Mouse (Mus musculus) ES-Bruce4 (cell line): ENCODE results near the gene Prame. TPM values are rescaled to one million over a fixed set of nuclear protein-coding genes. Genes with fewer than 3 reads are reported as not detected.
"Not testable (repeated sequence)": the region's sequence is repeated elsewhere in the genome, so short reads cannot be mapped to it uniquely, and the experiment has no call there.

Experiments used
- H3K27ac ChIP-seq: 2 replicates; pipeline ENCODE4 v1.5.1; 2012; ENCODE audit warnings: low read length, inconsistent platforms; ENCODE audit not compliant: insufficient read depth
- H3K27me3 ChIP-seq: 2 replicates; pipeline ENCODE4 v1.6.1; 2012; ENCODE audit warnings: mild to moderate bottlenecking, low read length, inconsistent platforms; ENCODE audit not compliant: control insufficient read depth, poor library complexity, insufficient read depth, severe bottlenecking
- H3K36me3 ChIP-seq: 2 replicates; pipeline ENCODE4 v1.6.1; 2012; ENCODE audit warnings: inconsistent platforms, mild to moderate bottlenecking, low read length, moderate library complexity; ENCODE audit not compliant: control insufficient read depth, poor library complexity, insufficient read depth, severe bottlenecking
- H3K4me1 ChIP-seq: one replicate; pipeline ENCODE4 v1.8.1; 2011; ENCODE audit warnings: low read length; ENCODE audit not compliant: control insufficient read depth, insufficient read depth
- H3K4me3 ChIP-seq: 2 replicates; pipeline ENCODE4 v1.5.1; 2011; ENCODE audit warnings: low read depth, mild to moderate bottlenecking, low read length
- H3K9ac ChIP-seq: 2 replicates; pipeline ENCODE4 v1.6.1; 2012; ENCODE audit warnings: low read depth, mild to moderate bottlenecking, inconsistent platforms; ENCODE audit not compliant: poor library complexity, severe bottlenecking
- H3K9me3 ChIP-seq: replicated peaks from 2 replicates; pipeline ENCODE4 v1.6.1; 2012; ENCODE audit warnings: mild to moderate bottlenecking, low read length, inconsistent platforms; ENCODE audit not compliant: control insufficient read depth, poor library complexity, insufficient read depth, severe bottlenecking
- CTCF ChIP-seq: IDR thresholded peaks from one replicate; pipeline ENCODE4 v1.8.1; 2011; ENCODE audit warnings: low read depth, low read length
- polyA plus RNA-seq: library from polyadenylated mRNA; stranded (reverse); fragments of >200 nt; gene quantifications from 2 replicates; pipeline ENCODE4 v1.2.4, GENCODE M21; 2011; ENCODE audit warnings: low read depth; ENCODE audit not compliant: missing spikeins, insufficient read depth, insufficient read length

Prame gene
- polyA plus RNA-seq, 1 experiment = not detected

GRCm38 (mm10) chrX:135569467-135569866 is 58.0 kb downstream of the Prame start:
- not testable (repeated sequence) for H3K36me3 ChIP-seq, H3K27ac ChIP-seq, H3K9me3 ChIP-seq, H3K4me3 ChIP-seq, H3K4me1 ChIP-seq, H3K9ac ChIP-seq, H3K27me3 ChIP-seq
- TF ChIP-seq CTCF = peak; percentile 49

GRCm38 (mm10) chrX:135564934-135565333 is 62.6 kb downstream of the Prame start:
- not testable (repeated sequence) for H3K27me3 ChIP-seq, H3K9me3 ChIP-seq, H3K4me1 ChIP-seq, H3K36me3 ChIP-seq, H3K27ac ChIP-seq, H3K4me3 ChIP-seq, H3K9ac ChIP-seq

Other genes starting within 250 kb of the Prame start
- gene Gm7903, start 193.9 kb downstream of the Prame start, polyA plus RNA-seq = 0.18 TPM in 1 of 2 replicates, not detected in the other
- not detected in 2 replicates for gene AV320801, start 133.1 kb downstream of the Prame start, polyA plus RNA-seq
- gene Nxf7, start 28.9 kb downstream of the Prame start, polyA plus RNA-seq = 6.4 TPM in 2 replicates
- gene Tcp11x2, start 66.1 kb upstream of the Prame start, polyA plus RNA-seq = 0.38 TPM in 1 of 2 replicates, not detected in the other
- not detected in 2 replicates for gene Tmsb15a, start 97.6 kb upstream of the Prame start, polyA plus RNA-seq
- 11.0 and 11.3 TPM in 2 replicates for gene Armcx5, start 115.0 kb upstream of the Prame start, polyA plus RNA-seq
- gene Gprasp1, start 115.0 kb upstream of the Prame start, polyA plus RNA-seq = 47.8 and 49.3 TPM in 2 replicates
- 25.7 and 29.8 TPM in 2 replicates for gene Bhlhb9, start 169.9 kb upstream of the Prame start, polyA plus RNA-seq
- gene Gprasp2, start 211.3 kb upstream of the Prame start, polyA plus RNA-seq = 25.2 and 30.4 TPM in 2 replicates